Mouse (Mus musculus) hindbrain, embryonic 13.5 days (tissue): Measurements from ENCODE around the gene Syna. TPM values are rescaled to one million over a fixed set of nuclear protein-coding genes. Genes with fewer than 3 reads are reported as not detected.

Source experiments
- ATAC-seq: fragments of 200-750 bp; cut with Nextera tagmentation; 2 replicates; pipeline ENCODE4 v1.8.0; 2017; ENCODE audit warnings: moderate TSS enrichment; ENCODE audit not compliant: low FRiP score
- H3K27ac ChIP-seq: fragments of 300-500 bp; sonication (generic); 2 replicates; pipeline ENCODE4 v1.5.1; 2015; ENCODE audit warnings: inconsistent platforms, mild to moderate bottlenecking, moderate library complexity
- H3K27me3 ChIP-seq: fragments of 300-500 bp; sonication (generic); 2 replicates; pipeline ENCODE4 v1.6.1; 2015; ENCODE audit warnings: mild to moderate bottlenecking, inconsistent platforms
- H3K36me3 ChIP-seq: fragments of 300-500 bp; sonication (generic); 2 replicates; pipeline ENCODE4 v1.6.1; 2015; ENCODE audit warnings: mild to moderate bottlenecking, inconsistent platforms
- H3K4me1 ChIP-seq: fragments of 300-500 bp; sonication (generic); replicated peaks from 2 replicates; pipeline ENCODE4 v1.6.1; 2015; ENCODE audit warnings: inconsistent platforms
- H3K4me2 ChIP-seq: fragments of 300-500 bp; sonication (generic); 2 replicates; pipeline ENCODE4 v1.6.1; 2015; ENCODE audit warnings: inconsistent platforms, mild to moderate bottlenecking, moderate library complexity
- H3K4me3 ChIP-seq: fragments of 300-500 bp; sonication (generic); 2 replicates; pipeline ENCODE4 v1.5.1; 2015; ENCODE audit warnings: mild to moderate bottlenecking, inconsistent platforms
- H3K9ac ChIP-seq: fragments of 300-500 bp; sonication (generic); 2 replicates; pipeline ENCODE4 v1.6.1; 2015; ENCODE audit warnings: mild to moderate bottlenecking, inconsistent platforms
- H3K9me3 ChIP-seq: fragments of 300-500 bp; sonication (generic); 2 replicates; pipeline ENCODE4 v1.6.1; 2016; ENCODE audit warnings: inconsistent platforms
- WGBS: fragments of 180-500 bp; shearing (Covaris S2); methylation state at CpG from one replicate; pipeline ENCODE4 v1.1.7; 2015; 5-methylcytosine and 5-hydroxymethylcytosine counted together
- polyA plus RNA-seq: library from polyadenylated mRNA; unstranded; fragments of >200 nt; fragmentation: Nextera tagmentation; extraction: Ambion mirVana; gene quantifications from 2 replicates; pipeline ENCODE4 v1.2.1, GENCODE M21; 2015

The Syna gene
- polyA plus RNA-seq, 1 experiment from 2014 or later = 0.42 TPM

DNA sequence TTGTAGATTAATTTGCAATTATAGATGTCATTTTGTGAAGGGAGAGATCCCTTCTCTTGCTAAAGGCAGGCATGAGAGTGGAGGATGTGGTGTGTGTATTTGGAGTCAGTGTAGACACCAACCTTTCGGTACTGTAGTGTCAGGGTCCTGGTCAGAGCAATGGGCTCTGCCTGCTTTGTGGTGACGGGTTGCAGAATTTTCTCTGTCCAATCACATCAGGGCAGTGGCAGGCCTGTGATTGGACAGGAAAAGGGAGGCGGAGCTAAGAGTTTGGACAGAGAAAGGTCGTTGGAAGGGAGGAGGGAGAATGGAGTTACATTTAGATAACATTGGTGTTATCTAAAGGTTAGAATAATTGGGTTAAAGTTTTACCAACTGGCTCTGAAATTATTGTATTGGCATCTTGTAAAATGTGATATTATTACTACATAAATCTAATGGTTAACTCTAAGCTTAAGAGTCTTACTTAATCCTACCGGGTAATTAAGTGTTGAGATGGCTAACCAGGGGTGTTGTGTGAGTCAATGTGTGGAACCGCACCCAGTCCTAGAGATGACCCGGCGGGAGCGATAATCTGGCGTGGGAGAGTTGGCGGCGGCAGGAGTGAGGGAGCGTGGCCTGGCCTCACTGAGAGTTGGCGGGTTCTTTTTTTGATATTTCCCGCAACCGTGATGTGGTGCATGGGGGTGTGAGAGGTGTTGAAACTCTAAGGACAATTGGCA lies 640 bp upstream of the Syna start:
- Histone ChIP-seq H3K9me3 (no peaks in the 10 kb centered on the region), H3K9ac (no peak overlapping the region), H3K27me3 (no peaks in the 10 kb centered on the region), H3K4me3 (no peak overlapping the region), H3K27ac (no peak overlapping the region), H3K4me2 (no peak overlapping the region), H3K36me3 (peaks cover 4% of the 10 kb centered on the region), H3K4me1 (peaks cover 5% of the 10 kb centered on the region)
- 80% methylated on average over 16 of the region's 16 CpGs for WGBS
- ATAC-seq = no peak

DNA sequence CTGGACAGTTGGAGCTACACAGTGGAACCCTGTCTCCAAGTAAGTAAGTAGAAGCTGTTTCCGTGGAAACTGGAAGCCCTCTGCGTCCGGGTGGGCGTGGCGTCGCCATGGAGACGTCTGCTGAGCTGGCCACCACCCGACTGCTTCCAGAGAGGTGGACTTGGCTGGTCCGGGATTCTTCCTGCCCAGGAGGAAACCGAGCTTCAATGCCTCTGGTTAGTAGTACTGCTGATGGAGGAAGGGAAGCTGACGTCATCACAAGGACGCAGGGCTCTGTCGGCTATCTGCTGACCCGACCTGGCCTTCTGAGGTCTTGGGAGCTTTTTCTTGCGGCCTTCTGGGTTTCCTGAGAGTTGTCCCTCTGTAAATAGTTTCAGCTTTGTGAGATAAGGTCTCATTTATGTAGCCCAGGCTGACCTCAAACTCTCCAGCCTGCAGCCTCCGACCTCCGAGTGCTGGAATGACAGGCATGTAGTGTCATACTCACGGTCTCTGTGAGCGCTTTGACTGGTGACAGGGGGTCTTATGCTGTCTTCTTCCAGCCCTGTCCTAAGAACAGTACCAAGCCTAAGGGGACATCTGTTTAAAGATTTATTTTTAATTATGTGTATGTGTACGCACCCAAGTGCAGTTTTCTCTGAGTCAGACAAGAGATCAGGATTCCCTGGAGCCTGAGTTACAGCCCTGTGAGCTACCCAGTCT lies 4.4 kb downstream of the Syna start:
- Histone ChIP-seq H3K9me3 (no peaks in the 10 kb centered on the region), H3K36me3 (peaks cover 4% of the 10 kb centered on the region), H3K9ac (no peak overlapping the region), H3K4me3 (peak overlapping the region; percentile 10; the same call in 1 of the 2 replicates), H3K4me1 (peaks cover 28% of the 10 kb centered on the region), H3K4me2 (peak overlapping the region; percentile 40), H3K27me3 (no peaks in the 10 kb centered on the region), H3K27ac (peak overlapping the region; percentile 24)
- WGBS = 12% methylated on average over 20 of the region's 20 CpGs
- no peak for ATAC-seq

DNA sequence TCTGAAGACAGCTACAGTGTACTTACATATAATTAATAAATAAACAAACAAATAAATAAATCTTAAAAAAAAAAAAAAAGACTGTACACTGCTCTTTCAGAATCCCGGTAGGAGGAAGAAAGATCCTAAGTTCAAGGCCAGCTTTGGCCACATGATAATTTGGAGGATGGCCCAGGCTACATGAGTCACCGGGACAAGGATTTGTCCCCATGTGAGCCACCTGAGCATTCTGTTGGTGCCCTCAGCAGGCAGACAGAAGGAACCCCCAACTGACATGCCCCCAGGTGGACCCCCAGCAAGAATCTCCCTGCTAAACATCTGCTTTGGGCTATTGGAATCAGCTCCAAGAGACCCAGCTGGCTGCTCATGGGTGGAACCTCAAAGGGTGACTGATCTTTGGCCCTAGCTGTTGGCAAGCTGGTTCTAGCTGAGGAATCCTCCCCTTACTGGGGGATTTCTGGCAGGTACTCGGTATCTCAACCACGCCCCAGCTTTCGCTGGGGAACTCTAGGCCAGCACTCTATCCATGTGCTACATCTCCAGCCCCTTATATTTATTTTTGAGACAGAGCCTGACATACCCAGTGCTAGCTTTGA lies 5.9 kb downstream of the Syna start:
- 86% methylated on average over 5 of the region's 5 CpGs for WGBS
- no peaks in the 10 kb centered on the region for H3K27me3 ChIP-seq

DNA sequence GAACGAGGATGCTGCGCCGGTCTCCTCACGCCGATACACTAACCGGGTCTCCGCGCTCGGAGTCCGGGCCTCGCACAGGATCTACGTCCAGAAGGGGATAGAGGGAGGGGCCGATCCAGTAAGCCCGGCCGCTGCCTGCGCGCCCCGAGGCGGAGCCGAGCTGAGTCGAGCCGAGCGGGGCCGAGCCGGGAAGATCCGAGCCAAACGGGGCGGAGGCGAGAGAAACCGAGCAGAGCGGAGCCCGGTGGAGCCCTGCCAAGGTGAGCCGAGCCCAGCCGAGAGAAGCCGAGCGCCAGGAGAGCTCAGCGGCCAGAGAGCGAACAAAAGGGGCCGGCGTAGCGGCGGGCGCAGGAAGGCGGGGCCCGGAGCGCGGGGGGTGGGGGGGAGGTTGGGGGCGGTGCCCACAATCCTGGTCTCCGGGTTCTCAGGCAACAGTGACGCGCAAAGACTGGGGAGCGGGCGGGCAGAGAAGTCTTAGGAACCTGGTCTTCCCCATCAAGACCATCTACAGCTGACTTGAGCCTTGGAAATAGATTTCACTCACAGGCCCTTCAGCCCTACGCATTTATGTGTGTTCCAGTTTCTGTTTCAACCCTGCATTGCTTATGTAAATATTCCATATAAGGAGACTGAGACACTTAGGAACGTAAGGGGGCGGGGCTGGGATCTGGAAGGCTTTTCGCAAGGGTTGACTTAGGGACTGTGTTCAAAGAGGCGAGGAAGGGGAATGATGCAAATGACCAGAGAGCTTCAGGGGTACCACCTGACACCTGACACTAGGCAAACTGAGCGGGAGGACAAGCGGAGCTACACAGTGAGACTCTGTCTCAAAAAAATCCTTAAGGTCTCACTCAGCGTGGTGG lies 7.6 kb downstream of the Syna start, which contains the start of gene Clip2:
Gene Clip2, minus strand, starts transcription at position 325 of the 863 bp plus-strand sequence.
- 1% methylated on average over 54 of the region's 61 CpGs for WGBS

More for the DNA sequence above, 5.9 kb downstream of the Syna start:
- Histone ChIP-seq H3K36me3 (peaks cover 4% of the 10 kb centered on the region; the same call in 1 of the 2 replicates), H3K9ac (no peak overlapping the region), H3K4me2 (no peak overlapping the region), H3K4me3 (no peak overlapping the region), H3K4me1 (peaks cover 44% of the 10 kb centered on the region), H3K27ac (no peak overlapping the region), H3K9me3 (no peaks in the 10 kb centered on the region)
- no peak for ATAC-seq

DNA sequence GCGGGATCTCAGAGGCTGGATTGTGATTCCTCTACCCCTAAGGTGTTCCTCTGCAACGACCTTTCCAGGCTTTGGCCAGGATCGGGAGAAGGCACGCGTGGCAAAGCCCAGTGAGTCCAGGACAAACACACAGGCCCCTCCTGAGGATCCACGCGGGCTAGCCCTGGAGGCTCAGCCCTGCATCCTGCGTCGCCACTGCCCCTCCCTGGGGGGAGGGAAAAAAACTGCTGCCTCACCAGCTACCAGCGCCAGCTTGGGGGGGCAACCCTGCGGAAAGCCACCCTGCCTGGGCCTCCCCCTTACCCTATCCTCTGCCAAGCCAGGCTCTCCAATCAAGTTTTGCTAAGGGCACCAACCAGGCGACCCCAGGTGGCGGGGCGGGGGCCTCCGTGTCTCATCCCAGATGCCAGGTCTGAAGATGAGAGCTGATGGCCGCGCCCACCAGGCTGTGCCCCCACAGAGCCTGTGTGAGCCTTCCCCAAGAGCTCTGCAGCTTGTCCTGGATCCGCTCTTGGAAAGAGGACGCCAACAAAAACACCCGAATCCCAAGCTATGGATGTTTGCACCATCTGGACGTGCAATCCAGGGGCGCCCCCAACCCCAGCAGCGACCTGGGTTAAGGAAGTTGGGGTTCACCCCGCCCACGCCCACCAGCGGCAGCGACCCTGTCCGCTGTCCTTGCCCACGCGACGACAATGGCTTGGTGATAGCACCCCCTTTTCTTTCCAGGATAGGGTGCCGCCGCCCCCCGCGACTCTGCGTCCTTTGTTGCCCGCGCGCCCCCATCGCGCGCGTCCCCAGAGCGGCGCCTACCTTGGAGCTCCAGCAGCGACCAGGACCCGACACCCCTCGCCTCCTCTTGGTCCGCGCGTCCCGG lies 8.5 kb downstream of the Syna start:
- H3K4me1 ChIP-seq = peaks cover 68% of the 10 kb centered on the region
- H3K4me3 ChIP-seq = peak overlapping the region; percentile 91
- H3K4me2 ChIP-seq = peak overlapping the region; percentile 98
- no peaks in the 10 kb centered on the region for H3K9me3 ChIP-seq
- ATAC-seq = peak; percentile 47
- H3K9ac ChIP-seq = peak overlapping the region; percentile 99
- no peaks in the 10 kb centered on the region for H3K36me3 ChIP-seq
- peak overlapping the region; percentile 99 for H3K27ac ChIP-seq
- 2% methylated on average over 50 of the region's 52 CpGs for WGBS
- H3K27me3 ChIP-seq = no peaks in the 10 kb centered on the region

More for the DNA sequence above, 7.6 kb downstream of the Syna start, which contains the start of gene Clip2:
- ATAC-seq = peak; percentile 92
- Histone ChIP-seq H3K27ac (peak within 1 kb of the TSS; percentile 99), H3K27me3 (no peaks in the 10 kb centered on the region), H3K4me2 (peak within 1 kb of the TSS; percentile 98), H3K9ac (peak within 1 kb of the TSS; percentile 99), H3K9me3 (no peaks in the 10 kb centered on the region), H3K36me3 (no peaks in the 10 kb centered on the region), H3K4me3 (peak within 1 kb of the TSS; percentile 91), H3K4me1 (peaks cover 61% of the 10 kb centered on the region)

DNA sequence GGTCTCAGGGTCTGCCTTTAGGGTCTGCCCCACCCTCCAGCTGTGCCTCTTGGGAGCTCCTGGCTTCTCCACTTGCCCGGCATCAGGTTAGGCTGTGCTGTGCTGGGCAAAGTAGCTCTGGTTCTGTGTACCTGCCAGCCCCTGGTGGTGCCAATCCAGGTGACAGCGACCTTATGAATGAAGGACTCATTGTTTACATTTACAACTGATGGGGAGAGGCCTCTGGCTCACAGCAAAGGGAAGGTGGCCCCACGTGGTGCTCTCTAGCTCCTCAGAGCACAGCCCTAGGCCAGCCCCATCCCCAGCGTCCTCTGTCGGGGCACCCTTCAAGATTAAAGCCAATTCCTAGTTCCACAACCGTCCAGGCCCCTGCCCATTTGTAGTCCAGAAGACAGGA lies 9.1 kb downstream of the Syna start:
- Histone ChIP-seq H3K9ac (peak overlapping the region; percentile 99), H3K4me3 (peak overlapping the region; percentile 91), H3K4me2 (peak overlapping the region; percentile 98), H3K36me3 (no peaks in the 10 kb centered on the region), H3K9me3 (no peaks in the 10 kb centered on the region), H3K27ac (peak overlapping the region; percentile 99), H3K4me1 (peaks cover 72% of the 10 kb centered on the region), H3K27me3 (no peaks in the 10 kb centered on the region)
- WGBS = 9% methylated on average over 6 of the region's 6 CpGs
- no peak; the same call in 1 of the 2 replicates for ATAC-seq

DNA sequence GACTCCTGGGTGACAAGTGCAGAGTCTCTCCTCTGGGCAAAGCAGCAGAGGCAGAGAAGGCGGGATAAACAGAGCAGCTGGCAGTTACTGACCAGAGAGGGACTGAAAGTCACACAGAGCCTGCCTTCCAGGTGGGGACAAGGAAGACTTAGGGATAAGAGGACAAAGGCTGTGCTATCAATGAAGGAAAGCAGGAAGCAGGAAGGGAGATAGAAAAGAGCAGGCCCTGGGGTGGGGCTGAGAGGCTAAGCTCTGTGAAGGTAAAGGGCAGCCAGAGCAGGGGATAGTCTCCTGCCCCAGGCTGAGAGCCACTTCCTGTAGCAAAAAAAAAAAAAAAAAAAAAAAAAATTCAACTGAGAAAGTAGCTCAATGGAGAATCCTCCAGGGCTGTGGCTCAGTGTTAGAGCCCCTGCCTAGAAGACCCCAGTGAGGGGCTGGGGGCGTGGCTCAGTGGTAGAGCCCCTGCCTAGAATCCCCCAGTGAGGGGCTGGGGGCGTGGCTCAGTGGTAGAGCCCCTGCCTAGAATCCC lies 10.3 kb downstream of the Syna start:
- 97% methylated on average over 3 of the region's 3 CpGs for WGBS
- Histone ChIP-seq H3K9me3 (no peaks in the 10 kb centered on the region), H3K4me3 (peak overlapping the region; percentile 91), H3K4me2 (peak overlapping the region; percentile 98), H3K27me3 (no peaks in the 10 kb centered on the region), H3K9ac (peak overlapping the region; percentile 24), H3K27ac (no peak overlapping the region), H3K36me3 (no peaks in the 10 kb centered on the region; the same call in none of the 2 replicates), H3K4me1 (peaks cover 69% of the 10 kb centered on the region)
- no peak for ATAC-seq

DNA sequence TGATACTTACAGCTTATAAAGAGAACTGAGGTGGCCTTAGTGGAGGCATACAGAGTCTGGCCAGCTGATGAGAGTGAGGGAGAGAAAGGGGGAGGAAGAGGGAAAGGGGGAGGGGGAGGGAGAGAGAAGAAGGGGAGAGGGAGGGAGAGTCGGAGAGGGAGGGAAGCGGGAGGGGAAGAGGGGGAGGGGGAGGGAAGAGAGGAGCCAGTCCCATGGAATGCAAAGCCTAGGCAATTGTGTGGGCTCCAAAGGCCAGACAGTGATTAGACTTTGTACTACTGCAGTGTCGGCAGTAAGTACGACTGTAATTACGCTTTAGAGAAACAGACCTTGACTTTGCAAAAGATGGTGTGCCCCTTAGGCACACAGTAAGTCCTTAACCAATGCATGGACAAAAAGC lies 11.7 kb downstream of the Syna start:
- no peaks in the 10 kb centered on the region for H3K9me3 ChIP-seq
- H3K4me1 ChIP-seq = peaks cover 76% of the 10 kb centered on the region
- H3K27ac ChIP-seq = no peak overlapping the region
- H3K4me2 ChIP-seq = peak overlapping the region; percentile 30
- peaks cover 5% of the 10 kb centered on the region for H3K36me3 ChIP-seq
- no peak overlapping the region for H3K4me3 ChIP-seq
- H3K27me3 ChIP-seq = no peaks in the 10 kb centered on the region
- no peak overlapping the region for H3K9ac ChIP-seq
- ATAC-seq = no peak
- WGBS = 54% methylated on average over 5 of the region's 5 CpGs

DNA sequence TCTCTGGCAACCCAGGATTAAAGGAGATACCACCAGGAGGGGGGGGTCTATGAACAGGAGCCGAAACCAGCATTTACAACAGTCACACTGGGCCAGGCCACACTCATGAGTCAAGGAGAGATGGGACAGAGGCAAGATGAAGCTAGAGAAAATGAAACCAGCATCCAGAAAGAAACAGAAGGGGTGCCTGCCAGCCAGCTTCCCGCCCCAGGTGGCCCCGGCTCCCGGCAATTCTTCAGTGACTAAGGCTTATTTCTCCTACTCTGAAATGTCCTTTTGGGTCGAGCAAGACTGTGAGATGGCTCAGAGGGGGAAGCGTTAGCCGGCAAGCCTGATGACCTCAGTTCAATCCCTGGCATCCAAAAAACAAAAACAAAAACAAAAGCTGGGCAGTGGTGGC lies 13.2 kb downstream of the Syna start:
- Histone ChIP-seq H3K9ac (0 out of 2 replicates have a peak overlapping the region, but pooled peaks have one; percentile 35), H3K4me2 (no peak overlapping the region)

DNA sequence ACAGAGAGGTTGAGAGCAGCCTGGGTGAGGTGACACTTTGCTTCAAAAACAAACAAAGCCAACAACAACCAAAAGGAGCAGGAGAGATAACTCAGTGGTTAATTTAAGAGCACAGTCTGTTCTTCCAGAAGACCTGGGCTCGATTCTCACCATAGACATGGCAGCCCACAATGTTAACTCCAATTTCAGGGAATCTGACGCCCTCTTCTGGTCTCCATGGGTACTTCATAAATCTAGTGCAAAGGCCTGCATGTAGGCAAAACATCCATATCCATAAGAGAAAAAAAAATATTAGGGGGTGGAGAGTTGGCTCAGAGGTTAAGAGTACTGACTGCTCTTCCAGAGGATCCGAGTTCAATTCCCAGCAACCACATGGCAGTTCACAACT lies 14.7 kb downstream of the Syna start:
- Histone ChIP-seq H3K9me3 (no peaks in the 10 kb centered on the region), H3K4me2 (no peak overlapping the region), H3K27ac (no peak overlapping the region), H3K4me1 (peaks cover 84% of the 10 kb centered on the region), H3K36me3 (peaks cover 5% of the 10 kb centered on the region), H3K27me3 (no peaks in the 10 kb centered on the region), H3K4me3 (no peak overlapping the region), H3K9ac (no peak overlapping the region)
- WGBS = 62% methylated on average over 3 of the region's 3 CpGs
- no peak for ATAC-seq

More for the DNA sequence above, 13.2 kb downstream of the Syna start:
- H3K9me3 ChIP-seq = no peaks in the 10 kb centered on the region
- H3K4me3 ChIP-seq = no peak overlapping the region
- peaks cover 79% of the 10 kb centered on the region for H3K4me1 ChIP-seq
- ATAC-seq = no peak
- WGBS = 80% methylated on average over 7 of the region's 7 CpGs
- no peak overlapping the region for H3K27ac ChIP-seq
- H3K36me3 ChIP-seq = peaks cover 5% of the 10 kb centered on the region
- H3K27me3 ChIP-seq = no peaks in the 10 kb centered on the region
